In genomic region chr11:69179512-69179911, GRCm38 (mm10) we compare ENCODE assay signal across 21 mouse cellular contexts. TPM values are rescaled to one million over a fixed set of nuclear protein-coding genes. Genes with fewer than 3 reads are reported as not detected.
"Had no signal": no experiment of that assay in that cellular context is flagged by ENCODE, and none has a peak within 500 bp of the region (broad histone marks: within the 10 kb centered on the region; RNA-seq: fewer than 3 reads in every experiment).

No protein-coding gene starts in this region.

- H3K4me1 ChIP-seq: neural tube, embryonic 12.5 days; neural tube, embryonic 13.5 days; neural tube, embryonic 15.5 days; stomach, embryonic 15.5 days had no signal

- H3K27me3 ChIP-seq: neural tube, embryonic 12.5 days; neural tube, embryonic 13.5 days; neural tube, embryonic 15.5 days; stomach, embryonic 15.5 days had no signal

- H3K27ac ChIP-seq: neural tube, embryonic 12.5 days; neural tube, embryonic 13.5 days; neural tube, embryonic 15.5 days; stomach, embryonic 15.5 days; stomach, postnatal 0 days had no signal

- H3K36me3 ChIP-seq: neural tube, embryonic 12.5 days; neural tube, embryonic 13.5 days; neural tube, embryonic 15.5 days; stomach, embryonic 15.5 days had no signal

- H3K9me3 ChIP-seq: neural tube, embryonic 12.5 days; neural tube, embryonic 13.5 days; neural tube, embryonic 15.5 days; stomach, embryonic 15.5 days had no signal

- H3K4me3 ChIP-seq: neural tube, embryonic 12.5 days; neural tube, embryonic 13.5 days; neural tube, embryonic 15.5 days; stomach, embryonic 15.5 days had no signal

- DNase-seq: retina, postnatal 1 day; right cerebral cortex, adult 18-20 months; right cerebral cortex, postnatal 14 days; right cerebral cortex, postnatal 25 days; right cerebral cortex, postnatal 4 days; spleen, adult 18-20 months; thymus, adult 18-20 months; thymus, adult 2 months; thymus, postnatal 25 days; thymus, postnatal 36 days had no signal

RNA-seq across cellular contexts. Expression of gene Alox8, which starts 18.1 kb away (rescaled TPM):
- total RNA-seq: neutrophil, adult 5-6 weeks had no signal
- polyA plus RNA-seq: small intestine, adult 2 months; stomach, embryonic 14.5 days had no signal

RNA-seq across cellular contexts. Expression of gene Alox12b, which starts 22.7 kb away (rescaled TPM):
- total RNA-seq: neutrophil, adult 5-6 weeks had no signal
- polyA plus RNA-seq: small intestine, adult 2 months; spleen, adult 2 months; stomach, embryonic 14.5 days had no signal

RNA-seq across cellular contexts. Expression of gene Aloxe3, which starts 53.8 kb away (rescaled TPM):
- total RNA-seq: neutrophil, adult 5-6 weeks had no signal
- polyA plus RNA-seq: neural tube, embryonic 12.5 days had no signal

RNA-seq across cellular contexts. Expression of gene 9130213A22Rik, which starts 57.1 kb away (rescaled TPM):
- polyA plus RNA-seq: neural tube, embryonic 12.5 days had no signal

RNA-seq across cellular contexts. Expression of gene Gucy2e, which starts 57.3 kb away (rescaled TPM):
- total RNA-seq: neutrophil, adult 5-6 weeks had no signal
- polyA plus RNA-seq: small intestine, adult 2 months; stomach, embryonic 16.5 days; thymus, postnatal 0 days had no signal
